Mouse (Mus musculus): ENCODE results near the gene Cst3. TPM values are rescaled to one million over a fixed set of nuclear protein-coding genes. Genes with fewer than 3 reads are reported as not detected.

Gene Cst3
- polyA plus RNA-seq, 1 experiment = 616 TPM

DNA sequence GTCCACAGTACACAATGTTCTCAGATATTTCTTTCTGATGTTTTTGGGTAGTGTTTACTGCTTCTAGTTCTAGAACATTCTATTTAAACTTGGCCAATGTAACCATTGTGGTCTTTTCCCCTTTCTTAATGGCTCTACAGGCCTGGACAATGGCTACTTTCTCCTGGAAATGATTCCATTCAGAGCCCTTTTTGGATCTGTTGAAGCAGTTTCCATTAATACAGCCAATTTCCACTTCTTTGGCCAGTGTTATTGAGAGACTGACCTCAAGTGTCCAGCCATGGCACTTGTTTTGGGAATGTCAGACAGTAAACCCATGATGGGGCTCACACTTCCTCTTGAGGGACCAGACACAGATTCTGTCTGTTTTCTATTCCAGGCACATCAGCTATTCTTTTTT is 13.8 kb downstream of the Cst3 start:
- Histone ChIP-seq H3K4me3 (ENCODE audit: insufficient read depth, low read depth, low read length) (no peak overlapping the region), H3K4me1 (ENCODE audit: control insufficient read depth, insufficient read depth, low read length) (peaks cover 3% of the 10 kb centered on the region; the same call in 1 of the 2 replicates), H3K27ac (ENCODE audit: insufficient read depth, low read depth, low read length) (no peak overlapping the region)
- TF ChIP-seq POLR2A (IDR thresholded peaks at IDR 0.05; ENCODE audit: insufficient read depth, low read depth, low read length) (no peak), CTCF (IDR thresholded peaks at IDR 0.05; ENCODE audit: insufficient read depth, low read depth, low read length) (no peak)

DNA sequence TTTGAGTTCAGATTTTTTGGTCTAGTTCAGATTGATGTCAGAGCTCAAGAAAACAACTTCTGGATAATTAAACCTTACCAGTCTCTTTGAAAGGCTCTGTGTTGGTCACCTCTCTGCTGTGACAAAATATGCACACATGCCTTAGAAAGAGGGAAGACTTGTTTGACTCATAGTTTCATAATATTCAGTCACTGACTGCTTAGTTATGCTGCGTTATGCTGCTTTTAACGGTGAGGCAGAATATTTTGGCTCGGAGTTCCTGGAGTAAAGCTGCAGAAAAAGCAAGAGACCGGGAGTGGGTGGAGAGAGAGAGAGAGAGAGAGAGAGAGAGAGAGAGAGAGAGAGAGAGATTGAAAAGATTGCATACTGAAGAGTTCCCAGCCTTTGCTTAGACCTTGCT is 14.5 kb downstream of the Cst3 start:
- Histone ChIP-seq H3K4me1 (ENCODE audit: control insufficient read depth, insufficient read depth, low read length) (peaks cover 3% of the 10 kb centered on the region; the same call in 1 of the 2 replicates), H3K27ac (ENCODE audit: insufficient read depth, low read depth, low read length) (peak overlapping the region; percentile 20; the same call in 1 of the 2 replicates), H3K4me3 (ENCODE audit: insufficient read depth, low read depth, low read length) (no peak overlapping the region)
- 27% methylated on average over 4 of the region's 4 CpGs for WGBS
- TF ChIP-seq POLR2A (IDR thresholded peaks at IDR 0.05; ENCODE audit: insufficient read depth, low read depth, low read length) = no peak
- TF ChIP-seq CTCF (IDR thresholded peaks at IDR 0.05; ENCODE audit: insufficient read depth, low read depth, low read length) = no peak

DNA sequence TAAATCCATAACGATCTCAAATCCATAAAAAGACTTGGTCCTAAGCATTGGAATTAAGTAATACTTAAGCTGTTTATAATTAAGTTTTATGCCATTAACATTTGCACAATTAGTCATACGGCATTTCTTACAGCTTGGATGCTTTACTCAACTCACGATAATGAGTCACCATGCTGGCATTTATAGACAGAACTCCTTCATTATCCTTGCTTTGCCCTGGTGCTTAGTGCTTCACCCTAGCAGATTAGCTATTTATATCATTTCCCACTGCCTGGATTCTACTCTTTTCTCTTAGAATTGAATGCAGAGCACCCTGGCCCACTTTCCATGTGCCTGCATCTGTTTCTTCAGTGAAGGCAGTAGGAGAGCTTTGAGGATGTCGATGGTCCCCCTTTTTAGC is 18.0 kb downstream of the Cst3 start:
- Histone ChIP-seq H3K4me3 (ENCODE audit: insufficient read depth, low read depth, low read length) (no peak overlapping the region), H3K27ac (ENCODE audit: insufficient read depth, low read depth, low read length) (no peak overlapping the region), H3K4me1 (ENCODE audit: control insufficient read depth, insufficient read depth, low read length) (no peaks in the 10 kb centered on the region)
- WGBS = 29% methylated on average over 4 of the region's 4 CpGs
- TF ChIP-seq CTCF (IDR thresholded peaks at IDR 0.05; ENCODE audit: insufficient read depth, low read depth, low read length) = no peak
- TF ChIP-seq POLR2A (IDR thresholded peaks at IDR 0.05; ENCODE audit: insufficient read depth, low read depth, low read length) = no peak

DNA sequence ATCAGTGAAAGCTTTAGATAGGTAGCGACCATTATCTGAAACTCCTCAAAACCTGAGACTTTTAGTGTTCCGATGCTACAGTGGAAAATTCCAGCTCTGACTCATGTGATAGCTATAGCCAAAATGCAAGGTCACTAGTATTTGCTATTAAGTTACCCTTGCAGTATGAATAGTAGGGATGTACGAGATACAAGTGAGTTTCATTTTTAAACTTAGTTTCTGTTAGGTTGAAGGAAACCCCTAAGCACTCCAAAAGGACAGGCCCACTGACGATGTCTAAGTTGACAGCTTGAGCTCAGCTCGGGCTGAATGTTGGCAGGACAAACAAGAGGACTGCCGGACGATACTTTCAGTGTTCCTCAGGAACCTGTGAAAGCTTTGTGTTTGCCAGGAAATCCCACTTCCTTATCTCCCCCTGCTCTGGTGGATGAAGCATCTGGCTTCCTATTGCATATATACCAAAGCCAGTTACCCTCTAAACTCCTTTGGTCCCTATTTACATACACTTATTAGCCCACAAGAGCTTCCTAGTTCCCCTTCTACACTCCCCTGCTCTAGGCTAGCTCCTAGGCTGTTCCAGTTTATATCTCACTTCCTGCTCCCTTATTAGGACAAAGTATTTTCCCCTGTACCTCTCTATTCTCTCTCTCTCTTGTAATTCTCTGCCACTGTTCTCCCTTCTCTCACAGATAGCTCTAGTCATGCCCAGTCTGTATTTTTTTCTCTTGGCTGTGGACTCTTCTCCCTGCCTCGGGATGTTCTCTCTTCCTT is 18.7 kb downstream of the Cst3 start:
- H3K27ac ChIP-seq (ENCODE audit: insufficient read depth, low read depth, low read length) = no peak overlapping the region
- H3K4me3 ChIP-seq (ENCODE audit: insufficient read depth, low read depth, low read length) = no peak overlapping the region
- 66% methylated on average over 8 of the region's 8 CpGs for WGBS
- no peak for TF ChIP-seq CTCF (IDR thresholded peaks at IDR 0.05; ENCODE audit: insufficient read depth, low read depth, low read length)
- no peak for TF ChIP-seq POLR2A (IDR thresholded peaks at IDR 0.05; ENCODE audit: insufficient read depth, low read depth, low read length)
- no peaks in the 10 kb centered on the region for H3K4me1 ChIP-seq (ENCODE audit: control insufficient read depth, insufficient read depth, low read length)

- TF ChIP-seq CTCF (IDR thresholded peaks at IDR 0.05; ENCODE audit: insufficient read depth, low read depth, low read length) (no peak), POLR2A (IDR thresholded peaks at IDR 0.05; ENCODE audit: insufficient read depth, low read depth, low read length) (no peak)
- H3K27ac ChIP-seq (ENCODE audit: insufficient read depth, low read depth, low read length) = no peak overlapping the region
- no peaks in the 10 kb centered on the region for H3K4me1 ChIP-seq (ENCODE audit: control insufficient read depth, insufficient read depth, low read length)
- no peak overlapping the region for H3K4me3 ChIP-seq (ENCODE audit: insufficient read depth, low read depth, low read length)
- WGBS = 25% methylated on average over 8 of the region's 8 CpGs
These were observed 24.2 kb downstream of the Cst3 start for GRCm38 (mm10) chr2:148851116-148851906.

- WGBS = 86% methylated on average over 2 of the region's 2 CpGs
These were observed 36.3 kb downstream of the Cst3 start for GRCm38 (mm10) chr2:148839224-148839623.

DNA sequence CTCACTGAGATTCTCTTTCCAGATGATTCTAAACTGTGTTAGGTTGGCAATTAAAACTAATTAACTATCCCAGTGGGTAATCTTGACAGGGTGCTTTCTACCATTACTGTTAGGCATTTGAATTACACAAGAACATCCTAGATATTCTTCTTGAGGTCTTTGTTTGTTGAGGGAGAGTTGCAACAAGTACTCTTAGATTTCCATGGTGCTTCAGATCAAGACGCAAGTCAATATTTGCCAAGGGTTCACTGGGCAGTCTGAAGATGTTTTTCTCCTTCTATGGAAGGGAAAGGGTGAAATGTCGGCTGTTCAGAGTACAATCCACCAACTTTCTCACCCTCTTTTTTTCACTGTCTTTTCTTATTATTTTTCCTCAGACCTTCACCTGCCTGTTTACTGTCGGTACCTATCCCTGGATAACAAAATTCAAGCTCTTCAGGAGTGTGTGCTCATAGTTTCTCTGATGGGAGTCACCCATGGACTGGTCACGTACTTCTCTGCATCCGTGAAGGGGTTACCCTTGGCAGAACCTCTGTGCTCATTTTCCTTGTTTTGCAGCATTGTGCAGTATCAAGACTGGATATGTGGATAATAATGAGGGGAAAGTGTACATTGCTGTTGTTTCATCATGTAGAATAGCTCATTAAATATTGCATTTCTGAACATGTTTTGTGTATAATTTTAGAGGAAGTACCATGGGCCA is 37.3 kb downstream of the Cst3 start:
- TF ChIP-seq POLR2A (IDR thresholded peaks at IDR 0.05; ENCODE audit: insufficient read depth, low read depth, low read length) = no peak
- no peak for TF ChIP-seq CTCF (IDR thresholded peaks at IDR 0.05; ENCODE audit: insufficient read depth, low read depth, low read length)
- H3K4me3 ChIP-seq (ENCODE audit: insufficient read depth, low read depth, low read length) = no peak overlapping the region
- H3K4me1 ChIP-seq (ENCODE audit: control insufficient read depth, insufficient read depth, low read length) = no peaks in the 10 kb centered on the region
- 86% methylated on average over 5 of the region's 5 CpGs for WGBS
- no peak overlapping the region for H3K27ac ChIP-seq (ENCODE audit: insufficient read depth, low read depth, low read length)

More at GRCm38 (mm10) chr2:148839224-148839623, 36.3 kb downstream of the Cst3 start:
- no peak overlapping the region for H3K27ac ChIP-seq (ENCODE audit: insufficient read depth, low read depth, low read length)
- TF ChIP-seq POLR2A (IDR thresholded peaks at IDR 0.05; ENCODE audit: insufficient read depth, low read depth, low read length) (no peak), CTCF (IDR thresholded peaks at IDR 0.05; ENCODE audit: insufficient read depth, low read depth, low read length) (no peak)
- no peak overlapping the region for H3K4me3 ChIP-seq (ENCODE audit: insufficient read depth, low read depth, low read length)
- no peaks in the 10 kb centered on the region for H3K4me1 ChIP-seq (ENCODE audit: control insufficient read depth, insufficient read depth, low read length)

DNA sequence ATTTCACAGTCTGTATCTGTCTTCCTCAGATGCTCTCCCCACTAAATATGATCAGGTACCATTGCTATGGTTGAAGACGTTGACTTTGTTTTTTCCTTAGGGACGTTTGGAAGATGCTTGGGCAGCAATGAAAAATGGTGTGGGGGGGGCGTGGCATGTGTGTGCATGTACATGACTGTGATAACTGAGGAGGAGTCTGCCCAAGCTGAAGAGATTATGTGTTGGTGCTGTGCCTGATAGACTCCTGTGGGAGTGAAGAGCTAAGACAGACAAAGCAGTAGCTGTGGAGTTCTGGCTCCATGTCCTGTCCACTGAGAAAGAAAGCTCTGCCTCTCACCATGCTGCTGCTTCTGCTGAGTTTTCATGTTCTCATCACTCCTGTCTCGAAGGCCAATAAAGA is 40.6 kb downstream of the Cst3 start, which contains the start of gene Cst9:
Gene Cst9 (plus strand): TSS at position 236 of the 400 bp plus-strand sequence.
- Histone ChIP-seq H3K27ac (ENCODE audit: insufficient read depth, low read depth, low read length) (no peak within 1 kb of the TSS), H3K4me3 (ENCODE audit: insufficient read depth, low read depth, low read length) (no peak within 1 kb of the TSS)

More for the DNA sequence above, 40.6 kb downstream of the Cst3 start, which contains the start of gene Cst9:
- whole genome bisulfite sequencing = 73% methylated on average over 4 of the region's 4 CpGs
- TF ChIP-seq POLR2A (IDR thresholded peaks at IDR 0.05; ENCODE audit: insufficient read depth, low read depth, low read length) (no peak), CTCF (IDR thresholded peaks at IDR 0.05; ENCODE audit: insufficient read depth, low read depth, low read length) (no peak)
- H3K4me1 ChIP-seq (ENCODE audit: control insufficient read depth, insufficient read depth, low read length) = no peaks in the 10 kb centered on the region

Data from olfactory bulb, adult 2 months (tissue).